Mouse (Mus musculus) central nervous system, embryonic 18 days (tissue): ENCODE results near the gene Fkbp1b. TPM values are rescaled to one million over a fixed set of nuclear protein-coding genes. Genes with fewer than 3 reads are reported as not detected.

ENCODE experiments used
- polyA plus RNA-seq: library from polyadenylated mRNA; depleted of rRNA; stranded (reverse); fragments of >200 nt; gene quantifications from 2 replicates; pipeline ENCODE4 v1.2.3, GENCODE M21; 2012; rRNA removed

Fkbp1b gene
- 73.9 and 82.3 TPM in 2 replicates for polyA plus RNA-seq

DNA sequence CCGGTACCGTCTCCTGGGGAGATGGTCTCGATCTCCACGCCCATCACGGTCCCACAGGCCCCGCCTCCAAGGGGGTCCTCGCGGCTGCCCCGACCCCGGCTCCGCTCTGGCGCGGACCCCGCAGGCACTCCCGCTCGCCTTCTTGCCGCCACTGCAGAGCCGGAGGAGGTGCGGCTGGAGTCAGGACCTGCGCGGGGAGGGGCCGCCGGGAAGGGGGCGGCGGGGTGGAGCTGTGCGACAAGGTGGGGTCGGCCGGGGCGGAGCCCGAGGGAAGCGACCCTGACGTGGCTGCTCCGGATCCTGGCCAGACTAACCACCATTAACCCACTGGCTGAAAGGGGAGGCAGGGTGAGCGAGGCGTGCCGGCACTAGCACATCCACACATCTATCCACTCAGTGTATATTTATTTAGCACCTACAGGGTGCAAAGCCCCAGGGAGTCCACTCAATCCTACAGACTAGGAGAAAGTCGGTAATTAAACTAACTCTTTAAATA is at the start of gene Fkbp1b:
Gene Fkbp1b (minus strand): TSS at position 200 of the 496 bp plus-strand sequence.

DNA sequence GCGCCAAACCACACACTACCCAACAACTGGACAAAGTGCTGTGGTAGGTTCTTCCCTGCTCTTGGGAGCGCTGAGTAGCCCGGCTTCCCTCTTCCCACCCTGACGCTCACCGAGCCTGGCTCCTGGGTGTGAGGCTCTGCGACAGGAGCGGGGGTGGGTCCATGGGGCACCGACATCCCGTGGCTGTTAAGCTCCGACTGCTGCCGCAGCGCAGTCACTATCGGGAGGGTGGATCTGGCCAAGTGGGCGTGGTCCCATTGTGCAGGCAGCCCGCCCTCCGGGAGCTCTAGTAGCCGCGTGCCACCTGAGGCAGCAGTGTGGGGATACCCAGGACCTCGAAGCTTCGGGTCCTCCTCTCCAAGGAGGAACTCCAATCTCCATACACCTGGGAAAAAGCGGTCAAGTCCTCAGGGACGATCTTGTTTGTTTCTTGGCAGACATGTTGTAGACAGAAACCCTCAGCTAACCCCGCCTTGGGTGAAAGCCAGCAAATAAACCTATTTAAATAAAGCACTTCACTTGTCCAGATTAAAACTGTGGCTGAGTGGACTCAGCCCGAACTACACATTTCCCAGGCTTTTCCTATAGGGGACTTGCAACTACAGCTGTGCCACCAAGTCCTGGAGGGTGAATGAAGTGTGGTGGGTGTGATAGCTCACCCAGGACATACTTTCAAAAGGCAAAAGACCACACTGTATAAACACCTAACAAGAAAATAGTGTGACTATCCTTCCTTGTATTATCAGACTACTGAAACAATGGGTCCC is 33.0 kb upstream of the Fkbp1b start, which contains the start of gene Mfsd2b:
Gene Mfsd2b (minus strand): TSS at position 199 of the 767 bp plus-strand sequence.

DNA sequence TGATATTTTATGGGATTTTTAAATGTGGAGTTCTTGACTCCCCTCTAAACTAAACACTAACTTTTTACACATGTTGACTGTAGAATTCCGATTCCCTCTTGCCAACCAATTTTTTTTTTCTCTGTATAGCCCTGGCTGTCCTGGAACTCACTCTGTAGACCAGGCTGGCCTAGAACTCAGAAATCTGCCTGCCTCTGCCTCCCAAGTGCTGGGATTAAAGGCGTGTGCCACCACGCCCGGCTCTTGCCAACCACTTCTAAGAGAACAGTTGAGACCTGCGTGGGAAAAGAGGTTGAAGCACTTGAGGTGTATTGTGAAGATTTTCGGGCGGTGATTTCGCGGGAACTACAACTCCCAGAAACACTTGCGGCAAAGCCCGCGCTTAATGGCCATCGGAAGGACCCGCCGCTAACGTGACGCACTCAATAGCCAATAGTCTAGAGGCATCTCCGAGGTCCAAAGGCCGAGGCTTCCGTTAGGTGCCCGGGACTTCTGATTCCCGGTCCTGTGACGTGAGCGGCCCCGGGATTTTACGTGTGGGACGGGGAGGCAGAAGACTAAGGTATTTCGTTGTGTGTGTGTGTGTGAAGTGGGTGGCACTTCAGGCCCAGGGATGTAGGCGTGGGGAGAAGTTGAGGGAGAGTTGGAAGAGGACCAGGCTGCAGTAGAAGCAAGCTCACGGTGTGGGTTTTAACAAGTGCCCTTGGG is 1.7 kb upstream of the Fkbp1b start, which contains the start of gene Wdcp:
Gene Wdcp (plus strand): TSS at position 414 of the 708 bp plus-strand sequence.

DNA sequence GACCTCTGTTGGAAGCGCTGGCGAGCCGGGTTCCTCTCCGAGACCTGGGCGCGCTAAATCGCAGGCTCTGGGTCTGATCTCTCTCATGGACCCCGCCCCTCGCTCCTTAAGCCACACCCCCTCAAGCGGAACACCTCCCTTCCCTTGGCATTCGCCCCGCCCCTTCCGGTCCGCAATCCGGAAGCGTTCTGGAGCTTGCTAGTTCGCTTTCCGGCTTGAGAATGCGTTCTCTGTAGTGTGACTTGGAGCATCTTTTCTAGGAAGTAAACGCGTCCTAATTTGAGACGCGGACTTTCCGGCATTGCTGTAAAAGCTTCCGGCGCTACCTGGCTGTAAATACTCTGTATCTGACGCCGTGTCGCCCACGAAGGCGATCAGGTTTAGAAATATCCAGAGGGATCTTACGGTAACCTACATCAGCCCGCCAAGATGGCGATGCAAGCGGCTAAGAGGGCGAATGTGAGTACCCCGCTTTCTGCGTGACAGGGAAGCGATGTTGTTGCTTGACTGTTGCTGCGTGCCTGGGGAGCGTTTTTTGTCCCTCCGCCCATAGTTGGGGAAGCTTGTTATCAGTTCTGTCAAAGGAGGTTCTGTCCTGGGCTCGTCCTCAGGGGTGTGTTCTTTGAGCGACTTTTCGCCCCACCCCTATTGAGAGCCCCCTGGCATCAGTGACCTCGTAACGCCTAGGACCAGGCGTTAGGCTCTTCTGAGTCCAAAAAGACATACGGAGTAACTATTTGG is 23.9 kb downstream of the Fkbp1b start, which contains the start of gene Sf3b6:
Gene Sf3b6 (plus strand): TSS at position 184 of the 741 bp plus-strand sequence.

Other genes with a start within 250 kb of the Fkbp1b start
- gene Itsn2, start 249.0 kb downstream of the Fkbp1b start, polyA plus RNA-seq = 31.8 and 32.2 TPM in 2 replicates
- not detected in 2 replicates for gene Gm3625, start 248.7 kb downstream of the Fkbp1b start, polyA plus RNA-seq
- gene Fam228a, start 103.2 kb downstream of the Fkbp1b start, polyA plus RNA-seq = 3.2 and 3.3 TPM in 2 replicates
- gene Pfn4, start 72.6 kb downstream of the Fkbp1b start, polyA plus RNA-seq = 8.9 and 14.8 TPM in 2 replicates
- gene Fam228b, start 72.3 kb downstream of the Fkbp1b start, polyA plus RNA-seq = 7.2 and 10.4 TPM in 2 replicates
- gene Sf3b6, start 24.0 kb downstream of the Fkbp1b start, polyA plus RNA-seq = 166 and 192 TPM in 2 replicates
- 11.1 and 11.5 TPM in 2 replicates for gene Wdcp, start 1.7 kb upstream of the Fkbp1b start, polyA plus RNA-seq
- 2.6 and 2.8 TPM in 2 replicates for gene Mfsd2b, start 32.8 kb upstream of the Fkbp1b start, polyA plus RNA-seq
- gene Ubxn2a, start 66.1 kb upstream of the Fkbp1b start, polyA plus RNA-seq = 12.2 and 12.6 TPM in 2 replicates
- 17.4 and 18.2 TPM in 2 replicates for gene Atad2b, start 75.8 kb upstream of the Fkbp1b start, polyA plus RNA-seq